Mouse (Mus musculus) midbrain, postnatal 0 days (tissue): ENCODE measurements at regions not wholly inside any gene's neighbourhood (a gene's known extent, or its start where the extent isn't known, plus 50 kb on each side); places are given as distances from the start of the nearest gene placed in this dataset.
A peak's percentile ranks its signal among the peaks of the same experiment; 100 is the strongest.

Experiments used
- ATAC-seq: fragments of 200-750 bp; cut with Nextera tagmentation; 2 replicates; pipeline ENCODE4 v1.8.0; 2017; ENCODE audit warnings: moderate number of reproducible peaks, mild to moderate bottlenecking, moderate TSS enrichment, moderate library complexity; ENCODE audit not compliant: low FRiP score
- DNase-seq: peaks from one replicate; pipeline ENCODE4 v3.0.0-alpha.2; 2015; ENCODE audit warnings: low spot score
- H3K27ac ChIP-seq: fragments of 300-500 bp; sonication (generic); 2 replicates; pipeline ENCODE4 v1.5.1; 2014; ENCODE audit warnings: low read depth, mild to moderate bottlenecking, low read length, mixed read lengths
- H3K27me3 ChIP-seq: fragments of 300-500 bp; sonication (generic); 2 replicates; pipeline ENCODE4 v1.6.1; 2014; ENCODE audit warnings: low read length, control low read depth, mixed read lengths; ENCODE audit not compliant: insufficient read depth
- H3K36me3 ChIP-seq: fragments of 300-500 bp; sonication (generic); 2 replicates; pipeline ENCODE4 v1.6.1; 2014; ENCODE audit warnings: low read length, control low read depth, mixed read lengths; ENCODE audit not compliant: insufficient read depth
- H3K4me1 ChIP-seq: fragments of 300-500 bp; sonication (generic); 2 replicates; pipeline ENCODE4 v1.6.1; 2014; ENCODE audit warnings: mild to moderate bottlenecking, control low read depth, antibody characterized with exemption, low read length, mixed read lengths; ENCODE audit not compliant: insufficient read depth
- H3K4me2 ChIP-seq: fragments of 300-500 bp; sonication (generic); 2 replicates; pipeline ENCODE4 v1.6.1; 2014; ENCODE audit warnings: low read depth, mild to moderate bottlenecking, low read length, mixed read lengths; ENCODE audit not compliant: poor library complexity, severe bottlenecking
- H3K4me3 ChIP-seq: fragments of 300-500 bp; sonication (generic); 2 replicates; pipeline ENCODE4 v1.5.1; 2014; ENCODE audit warnings: low read depth, mild to moderate bottlenecking, low read length, moderate library complexity
- H3K9ac ChIP-seq: fragments of 300-500 bp; sonication (generic); replicated peaks from 2 replicates; pipeline ENCODE4 v1.6.1; 2014; ENCODE audit warnings: mild to moderate bottlenecking, low read length, moderate library complexity, mixed read lengths; ENCODE audit not compliant: poor library complexity, severe bottlenecking
- H3K9me3 ChIP-seq: fragments of 300-500 bp; sonication (generic); 2 replicates; pipeline ENCODE4 v1.6.1; 2016; ENCODE audit warnings: low read length, control low read depth
- CTCF ChIP-seq: IDR thresholded peaks from 2 replicates; pipeline ENCODE4 v1.5.1; 2016; ENCODE audit warnings: antibody characterized with exemption, mild to moderate bottlenecking
- WGBS: fragments of 180-500 bp; shearing (Covaris S2); extraction: QIAGEN DNeasy Blood & Tissue Kit; methylation state at CpG from one replicate; pipeline ENCODE4 v1.1.7; 2014; 5-methylcytosine and 5-hydroxymethylcytosine counted together

DNA sequence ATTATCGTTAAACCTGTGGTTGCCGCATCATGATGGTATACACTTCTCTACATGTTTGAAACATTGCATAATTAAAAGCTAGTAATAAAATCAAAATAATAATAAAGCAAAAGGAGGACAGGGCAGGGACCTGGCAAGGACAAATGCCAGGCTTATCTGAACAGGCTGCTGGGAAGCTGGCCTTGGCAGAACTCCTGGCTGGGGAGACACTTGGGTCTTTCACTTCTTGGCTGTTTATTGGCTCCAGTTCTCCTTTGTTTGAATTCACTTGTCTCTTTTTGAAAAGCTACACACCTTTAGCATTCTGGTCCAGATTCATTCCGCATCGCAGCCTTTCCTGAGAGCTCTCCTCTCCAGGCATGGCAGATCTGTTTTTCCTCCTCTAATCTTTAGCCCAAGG lies 91.6 kb upstream of the Nckap5 start:
- TF ChIP-seq CTCF: no peak
- ATAC-seq (no peak), DNase-seq (no peak)
- 77% methylated on average over 4 of the region's 4 CpGs for WGBS
- no peaks in the 10 kb centered on the region for H3K4me1 ChIP-seq
- H3K4me2 ChIP-seq: no peak overlapping the region
- H3K27me3 ChIP-seq: no peaks in the 10 kb centered on the region
- no peaks in the 10 kb centered on the region for H3K9me3 ChIP-seq
- no peak overlapping the region for H3K9ac ChIP-seq
- no peaks in the 10 kb centered on the region for H3K36me3 ChIP-seq
- no peak overlapping the region for H3K4me3 ChIP-seq
- no peak overlapping the region for H3K27ac ChIP-seq

DNA sequence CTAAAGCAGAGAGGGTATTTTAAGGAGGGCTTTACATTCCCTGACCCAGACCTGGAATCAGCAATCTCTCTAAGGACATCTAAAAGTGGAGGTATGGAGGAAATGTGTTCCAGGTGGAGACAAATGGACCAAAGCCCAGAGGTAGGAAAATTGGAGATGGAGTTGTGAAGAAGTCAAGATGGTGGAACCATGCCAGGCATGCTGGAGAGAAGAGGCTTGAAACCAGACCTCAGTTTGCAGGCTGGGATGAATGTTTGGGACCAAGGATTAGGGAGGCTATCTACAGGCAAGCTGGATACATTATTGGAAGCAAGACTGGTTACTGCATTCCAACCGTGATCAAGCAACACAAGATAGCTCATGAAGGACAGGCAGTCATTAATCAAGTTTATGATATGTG lies 88.3 kb upstream of the Nckap5 start:
- TF ChIP-seq CTCF: no peak
- no peak for DNase-seq

DNA sequence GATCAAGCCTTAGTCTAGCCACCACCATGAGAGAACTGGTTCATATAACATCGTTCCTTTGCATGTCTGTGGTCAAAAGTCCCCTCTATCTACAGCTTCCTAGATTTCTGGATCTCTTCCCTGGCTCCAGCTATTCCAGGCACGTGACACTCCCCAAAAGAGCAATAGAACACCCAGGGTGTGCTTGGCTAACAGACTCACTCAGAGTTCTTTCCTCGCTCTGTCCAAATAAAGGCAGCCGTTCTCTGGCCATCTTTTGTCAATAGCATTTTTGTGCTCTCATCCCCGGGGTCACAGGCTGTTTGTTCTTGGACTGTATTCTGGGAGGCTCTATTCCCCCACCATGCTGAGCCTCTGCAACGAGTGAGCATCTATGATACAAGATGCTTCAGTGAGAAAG lies 87.3 kb upstream of the Nckap5 start:
- Histone ChIP-seq H3K4me1 (no peaks in the 10 kb centered on the region), H3K9ac (no peak overlapping the region), H3K36me3 (no peaks in the 10 kb centered on the region), H3K4me2 (no peak overlapping the region), H3K9me3 (no peaks in the 10 kb centered on the region), H3K27me3 (no peaks in the 10 kb centered on the region), H3K4me3 (no peak overlapping the region), H3K27ac (no peak overlapping the region)
- no peak for TF ChIP-seq CTCF
- ATAC-seq: no peak
- DNase-seq: peak; percentile 64
- 25% methylated on average over 6 of the region's 6 CpGs for WGBS

More for the DNA sequence above, 88.3 kb upstream of the Nckap5 start:
- Histone ChIP-seq H3K27me3 (no peaks in the 10 kb centered on the region), H3K27ac (no peak overlapping the region), H3K9me3 (no peaks in the 10 kb centered on the region), H3K4me2 (no peak overlapping the region), H3K9ac (no peak overlapping the region), H3K4me3 (no peak overlapping the region), H3K36me3 (no peaks in the 10 kb centered on the region), H3K4me1 (no peaks in the 10 kb centered on the region)
- no peak for ATAC-seq
- 100% methylated on average over 1 of the region's 1 CpGs for WGBS

DNA sequence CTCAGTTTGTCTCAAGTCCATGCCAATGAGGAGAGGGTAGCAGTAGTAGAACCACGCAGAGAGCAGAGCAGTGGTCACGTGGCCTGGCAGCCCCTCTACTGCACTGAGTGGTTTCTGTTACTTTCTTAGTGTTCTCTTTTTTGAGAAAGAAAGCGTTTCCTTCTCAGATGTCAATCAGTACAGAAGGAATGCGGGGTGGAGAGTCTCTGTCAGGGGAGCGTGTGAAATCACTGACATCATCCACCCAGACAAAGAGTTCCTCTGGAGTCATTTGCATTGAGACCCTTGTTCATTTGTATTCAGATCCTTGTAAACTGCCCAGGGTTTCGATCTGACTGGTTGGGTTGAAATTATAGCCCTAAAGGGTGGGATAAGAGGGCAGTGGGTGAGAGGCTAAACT lies 85.8 kb upstream of the Nckap5 start:
- ATAC-seq (no peak), DNase-seq (no peak)
- no peaks in the 10 kb centered on the region for H3K27me3 ChIP-seq
- 35% methylated on average over 6 of the region's 6 CpGs for WGBS
- no peak for TF ChIP-seq CTCF
- H3K9ac ChIP-seq: no peak overlapping the region
- no peak overlapping the region for H3K27ac ChIP-seq
- H3K4me1 ChIP-seq: no peaks in the 10 kb centered on the region
- H3K4me3 ChIP-seq: no peak overlapping the region
- H3K36me3 ChIP-seq: no peaks in the 10 kb centered on the region
- no peak overlapping the region for H3K4me2 ChIP-seq
- H3K9me3 ChIP-seq: no peaks in the 10 kb centered on the region

DNA sequence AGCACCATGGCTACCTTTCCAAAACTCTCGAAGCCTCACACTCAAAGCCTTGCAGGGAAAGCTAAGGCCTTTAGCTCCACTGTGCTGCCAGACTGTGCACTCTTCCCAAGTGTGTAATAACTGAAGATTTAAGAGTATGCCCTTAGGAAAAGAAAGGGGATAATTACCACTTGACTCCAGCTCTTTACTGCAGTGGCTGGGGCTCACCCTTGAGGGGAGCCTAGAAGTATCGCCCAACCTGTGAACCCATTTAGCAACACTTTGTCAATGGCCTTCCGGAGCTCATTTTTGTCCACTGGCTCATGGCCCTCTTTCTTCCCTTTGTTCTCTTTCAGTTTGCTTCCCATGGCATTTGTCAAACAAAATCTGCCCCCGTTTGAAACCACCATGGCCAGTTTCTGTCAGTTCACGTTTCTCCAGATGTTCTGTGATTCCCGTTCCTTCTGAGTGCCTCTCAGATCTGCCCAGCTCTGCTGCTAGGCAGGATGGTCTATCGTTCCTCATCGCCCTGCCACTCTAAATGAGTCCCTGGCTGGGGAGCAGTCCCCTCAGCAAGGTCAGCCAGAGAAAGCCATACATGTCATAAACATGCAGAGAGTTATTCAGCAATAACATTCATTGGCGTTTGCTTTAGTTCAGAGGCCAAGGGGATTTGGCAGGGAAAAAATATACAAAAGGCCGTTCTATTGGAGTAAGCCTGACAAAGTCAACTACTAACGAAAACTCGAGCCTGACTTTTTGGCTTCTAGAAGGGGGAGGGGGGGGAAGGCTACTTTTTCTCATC lies 80.9 kb upstream of the Nckap5 start:
- no peak for ATAC-seq
- TF ChIP-seq CTCF: no peak
- DNase-seq: no peak
- H3K36me3 ChIP-seq: no peaks in the 10 kb centered on the region
- no peak overlapping the region for H3K9ac ChIP-seq
- H3K27me3 ChIP-seq: no peaks in the 10 kb centered on the region
- no peaks in the 10 kb centered on the region for H3K4me1 ChIP-seq
- WGBS: 73% methylated on average over 12 of the region's 12 CpGs
- H3K27ac ChIP-seq: no peak overlapping the region
- no peaks in the 10 kb centered on the region for H3K9me3 ChIP-seq
- no peak overlapping the region for H3K4me3 ChIP-seq
- H3K4me2 ChIP-seq: no peak overlapping the region

DNA sequence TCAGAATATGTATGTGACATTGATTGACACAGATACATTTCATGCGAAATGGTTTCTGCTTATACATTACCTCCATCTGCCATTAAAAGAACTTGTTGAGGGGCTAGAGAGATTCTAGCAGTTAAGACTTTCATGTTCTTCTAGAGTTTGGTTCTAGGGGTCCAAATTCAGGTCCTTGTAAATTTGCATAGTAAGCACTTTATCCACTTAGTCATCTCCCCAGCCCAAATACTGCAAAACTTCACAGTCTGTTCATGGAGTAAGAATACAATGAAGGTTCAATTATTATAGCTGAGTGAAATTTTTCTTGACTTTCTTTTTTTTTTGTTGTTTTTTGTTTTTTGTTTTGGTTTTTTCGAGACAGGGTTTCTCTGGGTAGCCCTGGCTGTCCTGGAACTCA lies 76.8 kb upstream of the Nckap5 start:
- Histone ChIP-seq H3K4me3 (no peak overlapping the region), H3K27me3 (no peaks in the 10 kb centered on the region), H3K36me3 (no peaks in the 10 kb centered on the region), H3K27ac (no peak overlapping the region), H3K4me2 (no peak overlapping the region), H3K4me1 (no peaks in the 10 kb centered on the region), H3K9me3 (no peaks in the 10 kb centered on the region), H3K9ac (no peak overlapping the region)
- no peak for DNase-seq
- WGBS: 93% methylated on average over 2 of the region's 2 CpGs
- ATAC-seq: no peak
- TF ChIP-seq CTCF: no peak
